Mouse (Mus musculus) midbrain, postnatal 0 days (tissue): ENCODE measurements around the gene Asb8. TPM values are rescaled to one million over a fixed set of nuclear protein-coding genes. Genes with fewer than 3 reads are reported as not detected.

Experiments used
- ATAC-seq: fragments of 200-750 bp; cut with Nextera tagmentation; 2 replicates; pipeline ENCODE4 v1.8.0; 2017; ENCODE audit warnings: moderate number of reproducible peaks, mild to moderate bottlenecking, moderate TSS enrichment, moderate library complexity; ENCODE audit not compliant: low FRiP score
- DNase-seq: peaks from one replicate; pipeline ENCODE4 v3.0.0-alpha.2; 2015; ENCODE audit warnings: low spot score
- H3K27ac ChIP-seq: fragments of 300-500 bp; sonication (generic); 2 replicates; pipeline ENCODE4 v1.5.1; 2014; ENCODE audit warnings: low read depth, mild to moderate bottlenecking, low read length, mixed read lengths
- H3K27me3 ChIP-seq: fragments of 300-500 bp; sonication (generic); 2 replicates; pipeline ENCODE4 v1.6.1; 2014; ENCODE audit warnings: low read length, control low read depth, mixed read lengths; ENCODE audit not compliant: insufficient read depth
- H3K36me3 ChIP-seq: fragments of 300-500 bp; sonication (generic); 2 replicates; pipeline ENCODE4 v1.6.1; 2014; ENCODE audit warnings: low read length, control low read depth, mixed read lengths; ENCODE audit not compliant: insufficient read depth
- H3K4me1 ChIP-seq: fragments of 300-500 bp; sonication (generic); 2 replicates; pipeline ENCODE4 v1.6.1; 2014; ENCODE audit warnings: mild to moderate bottlenecking, control low read depth, antibody characterized with exemption, low read length, mixed read lengths; ENCODE audit not compliant: insufficient read depth
- H3K4me2 ChIP-seq: fragments of 300-500 bp; sonication (generic); 2 replicates; pipeline ENCODE4 v1.6.1; 2014; ENCODE audit warnings: low read depth, mild to moderate bottlenecking, low read length, mixed read lengths; ENCODE audit not compliant: poor library complexity, severe bottlenecking
- H3K4me3 ChIP-seq: fragments of 300-500 bp; sonication (generic); 2 replicates; pipeline ENCODE4 v1.5.1; 2014; ENCODE audit warnings: low read depth, mild to moderate bottlenecking, low read length, moderate library complexity
- H3K9ac ChIP-seq: fragments of 300-500 bp; sonication (generic); replicated peaks from 2 replicates; pipeline ENCODE4 v1.6.1; 2014; ENCODE audit warnings: mild to moderate bottlenecking, low read length, moderate library complexity, mixed read lengths; ENCODE audit not compliant: poor library complexity, severe bottlenecking
- H3K9me3 ChIP-seq: fragments of 300-500 bp; sonication (generic); 2 replicates; pipeline ENCODE4 v1.6.1; 2016; ENCODE audit warnings: low read length, control low read depth
- CTCF ChIP-seq: IDR thresholded peaks from 2 replicates; pipeline ENCODE4 v1.5.1; 2016; ENCODE audit warnings: antibody characterized with exemption, mild to moderate bottlenecking
- WGBS: fragments of 180-500 bp; shearing (Covaris S2); extraction: QIAGEN DNeasy Blood & Tissue Kit; methylation state at CpG from one replicate; pipeline ENCODE4 v1.1.7; 2014; 5-methylcytosine and 5-hydroxymethylcytosine counted together
- polyA plus RNA-seq: library from polyadenylated mRNA; unstranded; fragments of >200 nt; fragmentation: Nextera tagmentation; extraction: Ambion mirVana; gene quantifications from 2 replicates; pipeline ENCODE4 v1.2.1, GENCODE M21; 2015
- total RNA-seq: library from RNA; depleted of rRNA; stranded (reverse); fragments of >200 nt; gene quantifications from 2 replicates; pipeline ENCODE4 v1.2.3, GENCODE M21; 2014

Asb8 gene
- total and polyA plus RNA-seq, 2 experiments from 2014 or later, result 59.2 to 60.5 TPM

DNA sequence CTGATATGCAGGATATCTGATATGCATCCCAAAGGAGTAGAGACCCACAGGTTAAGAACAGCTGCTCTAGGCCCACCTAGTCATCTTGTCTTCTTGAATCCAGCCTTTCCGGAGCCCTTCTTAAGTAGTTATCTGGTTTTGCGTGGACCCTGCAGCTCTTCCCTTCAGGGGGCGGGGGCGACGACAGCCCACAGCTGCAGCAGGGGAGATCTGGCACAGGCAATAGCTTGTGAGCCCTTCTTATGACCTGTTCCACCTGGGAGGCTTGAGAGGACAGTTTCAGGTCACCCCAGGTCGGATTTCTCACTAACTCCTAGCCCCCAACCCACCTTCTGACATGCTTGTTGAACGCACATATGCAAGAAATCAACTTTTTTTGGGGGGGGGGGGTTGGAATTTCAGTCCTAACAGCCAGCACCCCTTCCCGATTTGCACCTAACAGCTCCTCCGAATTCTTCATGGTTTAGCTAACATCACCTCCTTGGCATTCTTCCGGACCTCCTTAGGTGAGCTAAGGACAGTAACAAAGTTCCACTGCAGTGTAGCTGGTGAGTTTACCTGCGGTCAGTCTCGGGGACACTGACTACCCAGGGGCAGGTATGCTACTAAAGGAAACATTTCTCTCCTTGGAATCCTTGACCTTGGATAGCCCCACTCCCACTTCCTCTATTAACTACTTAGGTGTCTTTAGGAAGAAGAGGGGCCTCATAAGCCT, 16.6 kb upstream of the Asb8 start:
- TF ChIP-seq CTCF, result no peak
- no peaks in the 10 kb centered on the region for H3K27me3 ChIP-seq
- 72% methylated on average over 12 of the region's 12 CpGs for WGBS
- 0 out of 2 replicates have a peak overlapping the region, but pooled peaks have one; percentile 56 for H3K4me2 ChIP-seq
- no peaks in the 10 kb centered on the region for H3K9me3 ChIP-seq
- H3K9ac ChIP-seq, result no peak overlapping the region
- DNase-seq (no peak), ATAC-seq (no peak)
- H3K36me3 ChIP-seq, result no peaks in the 10 kb centered on the region
- H3K4me3 ChIP-seq, result no peak overlapping the region
- H3K27ac ChIP-seq, result no peak overlapping the region
- H3K4me1 ChIP-seq, result 0 out of 2 replicates have a peak, but pooled peaks cover 3% of the 10 kb centered on the region

DNA sequence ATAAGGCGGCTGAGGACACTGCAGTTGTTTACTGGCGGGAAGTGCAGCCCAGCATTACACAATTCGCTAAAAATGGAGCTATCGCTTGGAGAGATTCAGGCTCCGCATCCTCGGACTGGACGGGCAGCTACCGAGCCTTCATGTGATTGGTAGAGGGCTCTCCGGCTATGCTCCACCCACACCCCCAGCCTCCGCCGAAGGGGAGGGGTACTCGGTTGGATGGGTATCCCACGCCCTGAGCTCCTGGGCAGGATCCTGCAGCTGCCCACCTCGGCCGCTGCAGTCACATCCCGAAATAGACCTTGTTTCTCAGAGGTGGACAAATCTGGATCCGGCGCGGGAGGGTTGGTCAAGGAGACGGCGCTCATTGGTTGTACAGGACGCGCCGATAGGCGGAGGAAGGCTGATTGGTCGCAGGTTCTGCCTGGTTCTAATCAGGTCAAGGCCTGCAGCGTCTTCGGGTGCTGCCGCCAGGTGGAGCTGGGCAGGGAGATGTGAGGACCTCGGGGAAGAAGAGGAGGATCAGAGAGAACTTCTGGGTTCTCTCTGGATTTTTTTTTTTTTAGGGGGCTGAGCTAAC, 15.8 kb upstream of the Asb8 start:
- WGBS, result under 1% methylated on average over 30 of the region's 30 CpGs
- peak; percentile 92 for TF ChIP-seq CTCF

GRCm38 (mm10) chr15:98180567-98181131, 15.2 kb upstream of the Asb8 start:
- WGBS, result 3% methylated on average over 26 of the region's 26 CpGs
- peak overlapping the region; percentile 55 for H3K27ac ChIP-seq
- H3K36me3 ChIP-seq, result no peaks in the 10 kb centered on the region
- DNase-seq, result no peak
- H3K9me3 ChIP-seq, result no peaks in the 10 kb centered on the region
- no peaks in the 10 kb centered on the region for H3K27me3 ChIP-seq
- ATAC-seq, result no peak
- no peak for TF ChIP-seq CTCF
- H3K4me2 ChIP-seq, result peak overlapping the region; percentile 56
- peak overlapping the region; percentile 40 for H3K4me3 ChIP-seq
- 0 out of 2 replicates have a peak, but pooled peaks cover 3% of the 10 kb centered on the region for H3K4me1 ChIP-seq
- 0 out of 2 replicates have a peak overlapping the region, but pooled peaks have one; percentile 9 for H3K9ac ChIP-seq

More for the DNA sequence above, 15.8 kb upstream of the Asb8 start:
- Histone ChIP-seq H3K4me2 (peak overlapping the region; percentile 56), H3K4me3 (peak overlapping the region; percentile 40), H3K27ac (peak overlapping the region; percentile 55), H3K27me3 (no peaks in the 10 kb centered on the region), H3K9ac (0 out of 2 replicates have a peak overlapping the region, but pooled peaks have one; percentile 9), H3K36me3 (no peaks in the 10 kb centered on the region), H3K9me3 (no peaks in the 10 kb centered on the region), H3K4me1 (0 out of 2 replicates have a peak, but pooled peaks cover 3% of the 10 kb centered on the region)
- DNase-seq, result peak; percentile 95
- peak; percentile 97 for ATAC-seq

- Histone ChIP-seq H3K4me3 (no peak overlapping the region), H3K4me2 (no peak overlapping the region), H3K9me3 (no peaks in the 10 kb centered on the region), H3K27ac (no peak overlapping the region), H3K4me1 (0 out of 2 replicates have a peak, but pooled peaks cover 3% of the 10 kb centered on the region), H3K36me3 (no peaks in the 10 kb centered on the region), H3K27me3 (no peaks in the 10 kb centered on the region), H3K9ac (no peak overlapping the region)
- TF ChIP-seq CTCF, result no peak
- ATAC-seq (no peak), DNase-seq (no peak)
- WGBS, result 84% methylated on average over 3 of the region's 3 CpGs
These were observed 11.9 kb upstream of the Asb8 start for GRCm38 (mm10) chr15:98177320-98177719.

DNA sequence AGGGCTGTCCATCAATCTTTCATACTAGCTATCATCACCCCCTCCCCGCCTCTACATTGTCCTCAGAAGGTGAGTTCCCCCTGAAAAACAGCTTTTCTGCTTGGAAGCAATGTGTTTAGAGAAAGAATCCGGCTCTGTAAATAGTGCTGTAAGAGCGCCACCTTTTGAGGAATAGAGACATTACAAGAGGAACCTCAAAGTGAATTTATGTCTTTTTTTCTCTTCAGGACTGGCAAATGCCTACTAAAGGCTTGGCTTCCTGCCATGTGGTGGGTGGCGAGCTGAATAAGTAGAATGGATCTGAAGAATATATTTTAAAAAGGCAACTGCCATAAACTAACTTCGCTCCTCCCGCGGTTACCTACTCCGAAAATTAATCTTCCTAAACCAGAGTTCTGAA, 8.4 kb upstream of the Asb8 start:
- no peaks in the 10 kb centered on the region for H3K27me3 ChIP-seq
- no peak overlapping the region for H3K9ac ChIP-seq
- peak; percentile 88 for DNase-seq
- WGBS, result 26% methylated on average over 8 of the region's 8 CpGs
- peak; percentile 84 for TF ChIP-seq CTCF
- no peak overlapping the region for H3K4me2 ChIP-seq
- no peak for ATAC-seq
- 0 out of 2 replicates have a peak, but pooled peaks cover 7% of the 10 kb centered on the region for H3K4me1 ChIP-seq
- H3K9me3 ChIP-seq, result no peaks in the 10 kb centered on the region
- no peaks in the 10 kb centered on the region for H3K36me3 ChIP-seq
- no peak overlapping the region for H3K27ac ChIP-seq
- no peak overlapping the region for H3K4me3 ChIP-seq
